Mouse (Mus musculus): ENCODE measurements around the gene Zfp619.
"Not testable (repeated sequence)": the region's sequence is repeated elsewhere in the genome, so short reads cannot be mapped to it uniquely, and the experiment has no call there.

Gene Zfp619

GRCm38 (mm10) chr7:39589044-39589443 lies 71.5 kb downstream of the Zfp619 start:
- DNase-seq (ENCODE audit: low spot score): not testable (repeated sequence)

Measured in layer of hippocampus, adult 9-10 months (tissue).